Mouse (Mus musculus) ES-Bruce4 (cell line): ENCODE measurements around the gene Slc6a21. TPM values are rescaled to one million over a fixed set of nuclear protein-coding genes. Genes with fewer than 3 reads are reported as not detected.

ENCODE experiments used
- H3K27ac ChIP-seq: 2 replicates; pipeline ENCODE4 v1.5.1; 2012; ENCODE audit warnings: low read length, inconsistent platforms; ENCODE audit not compliant: insufficient read depth
- H3K27me3 ChIP-seq: 2 replicates; pipeline ENCODE4 v1.6.1; 2012; ENCODE audit warnings: mild to moderate bottlenecking, low read length, inconsistent platforms; ENCODE audit not compliant: control insufficient read depth, poor library complexity, insufficient read depth, severe bottlenecking
- H3K36me3 ChIP-seq: 2 replicates; pipeline ENCODE4 v1.6.1; 2012; ENCODE audit warnings: inconsistent platforms, mild to moderate bottlenecking, low read length, moderate library complexity; ENCODE audit not compliant: control insufficient read depth, poor library complexity, insufficient read depth, severe bottlenecking
- H3K4me1 ChIP-seq: one replicate; pipeline ENCODE4 v1.8.1; 2011; ENCODE audit warnings: low read length; ENCODE audit not compliant: control insufficient read depth, insufficient read depth
- H3K4me3 ChIP-seq: 2 replicates; pipeline ENCODE4 v1.5.1; 2011; ENCODE audit warnings: low read depth, mild to moderate bottlenecking, low read length
- H3K9ac ChIP-seq: 2 replicates; pipeline ENCODE4 v1.6.1; 2012; ENCODE audit warnings: low read depth, mild to moderate bottlenecking, inconsistent platforms; ENCODE audit not compliant: poor library complexity, severe bottlenecking
- H3K9me3 ChIP-seq: replicated peaks from 2 replicates; pipeline ENCODE4 v1.6.1; 2012; ENCODE audit warnings: mild to moderate bottlenecking, low read length, inconsistent platforms; ENCODE audit not compliant: control insufficient read depth, poor library complexity, insufficient read depth, severe bottlenecking
- CTCF ChIP-seq: IDR thresholded peaks from one replicate; pipeline ENCODE4 v1.8.1; 2011; ENCODE audit warnings: low read depth, low read length
- EP300 ChIP-seq: IDR thresholded peaks from 2 replicates; pipeline ENCODE4 v1.6.1; 2011; ENCODE audit warnings: low read depth, low read length; ENCODE audit not compliant: insufficient read depth
- POLR2A ChIP-seq: IDR thresholded peaks from one replicate; pipeline ENCODE4 v1.8.1; 2011; ENCODE audit warnings: low read length; ENCODE audit not compliant: insufficient read depth
- polyA plus RNA-seq: library from polyadenylated mRNA; stranded (reverse); fragments of >200 nt; gene quantifications from 2 replicates; pipeline ENCODE4 v1.2.4, GENCODE M21; 2011; ENCODE audit warnings: low read depth; ENCODE audit not compliant: missing spikeins, insufficient read depth, insufficient read length

Slc6a21 gene
- polyA plus RNA-seq, 1 experiment = not detected

DNA sequence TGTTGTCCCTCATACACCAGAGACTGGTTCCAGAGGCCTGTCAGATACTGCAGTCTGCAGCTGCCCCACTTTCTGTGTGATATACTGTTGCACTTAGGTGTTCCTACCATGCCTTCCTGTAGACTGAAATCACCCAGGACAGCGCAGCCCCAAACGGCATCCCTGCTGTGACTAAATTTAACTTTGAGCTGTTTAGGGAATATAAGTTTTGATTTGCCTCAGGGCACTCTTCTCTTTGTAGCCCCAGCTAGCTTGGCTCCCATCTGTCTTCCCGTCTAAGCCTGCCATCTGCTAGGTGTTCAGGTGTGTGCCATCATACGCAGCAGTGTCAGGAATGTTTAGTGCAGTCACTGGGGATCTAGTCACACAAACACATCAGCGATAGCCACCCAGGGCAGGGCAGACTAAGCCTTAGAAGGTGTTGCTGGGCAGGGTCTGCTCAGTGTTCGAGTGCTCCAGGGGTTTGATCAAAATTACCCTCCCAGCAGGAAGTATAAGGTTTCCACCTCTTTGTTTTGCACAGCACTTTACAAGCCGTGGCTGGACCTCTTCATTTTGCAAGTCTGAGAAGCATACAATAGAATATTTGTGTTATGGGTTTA lies 14.2 kb upstream of the Slc6a21 start:
- no peak overlapping the region for H3K27ac ChIP-seq
- H3K9me3 ChIP-seq = no peaks in the 10 kb centered on the region
- H3K4me1 ChIP-seq = no peaks in the 10 kb centered on the region
- H3K27me3 ChIP-seq = no peaks in the 10 kb centered on the region
- no peaks in the 10 kb centered on the region for H3K36me3 ChIP-seq
- no peak for TF ChIP-seq POLR2A
- no peak for TF ChIP-seq EP300
- TF ChIP-seq CTCF = no peak
- no peak overlapping the region for H3K4me3 ChIP-seq
- H3K9ac ChIP-seq = no peak overlapping the region

DNA sequence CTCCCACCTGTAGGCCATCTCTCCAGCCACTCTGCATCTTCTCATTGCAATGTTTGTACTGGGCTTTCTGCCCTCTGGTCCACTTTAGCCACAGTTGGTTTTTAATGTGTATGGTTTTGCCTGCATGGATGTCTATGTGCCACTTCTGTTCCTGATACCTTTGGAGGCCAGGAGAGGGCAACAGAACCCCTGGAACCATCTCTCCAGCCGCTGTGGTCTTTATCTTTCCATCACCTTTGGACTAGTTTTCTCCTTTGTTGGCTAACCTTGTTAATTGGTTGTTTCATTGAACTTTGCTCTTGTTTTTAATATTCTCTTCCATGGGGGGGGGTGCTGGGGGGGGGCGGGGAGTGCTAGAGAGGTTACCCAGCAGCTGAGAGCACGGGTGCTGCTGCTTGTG lies 13.0 kb upstream of the Slc6a21 start:
- Histone ChIP-seq H3K36me3 (no peaks in the 10 kb centered on the region), H3K9me3 (no peaks in the 10 kb centered on the region), H3K27ac (no peak overlapping the region), H3K9ac (no peak overlapping the region), H3K4me1 (no peaks in the 10 kb centered on the region), H3K4me3 (no peak overlapping the region), H3K27me3 (no peaks in the 10 kb centered on the region)
- TF ChIP-seq EP300 = no peak
- TF ChIP-seq POLR2A = no peak
- TF ChIP-seq CTCF = no peak

GRCm38 (mm10) chr7:45265518-45265917 lies 11.8 kb upstream of the Slc6a21 start:
- H3K27ac ChIP-seq = no peak overlapping the region
- H3K4me1 ChIP-seq = no peaks in the 10 kb centered on the region
- no peak for TF ChIP-seq POLR2A
- no peak for TF ChIP-seq CTCF
- no peak for TF ChIP-seq EP300
- H3K36me3 ChIP-seq = no peaks in the 10 kb centered on the region
- no peaks in the 10 kb centered on the region for H3K9me3 ChIP-seq
- H3K4me3 ChIP-seq = no peak overlapping the region
- H3K9ac ChIP-seq = no peak overlapping the region
- H3K27me3 ChIP-seq = no peaks in the 10 kb centered on the region

- H3K27ac ChIP-seq = no peak overlapping the region
- no peak for TF ChIP-seq POLR2A
- TF ChIP-seq CTCF = no peak
- TF ChIP-seq EP300 = no peak
- H3K4me3 ChIP-seq = no peak overlapping the region
- no peaks in the 10 kb centered on the region for H3K36me3 ChIP-seq
- H3K9me3 ChIP-seq = no peaks in the 10 kb centered on the region
- peaks cover 2% of the 10 kb centered on the region for H3K4me1 ChIP-seq
- no peak overlapping the region for H3K9ac ChIP-seq
- H3K27me3 ChIP-seq = no peaks in the 10 kb centered on the region
Measured at GRCm38 (mm10) chr7:45272786-45273412, 4.4 kb upstream of the Slc6a21 start.

DNA sequence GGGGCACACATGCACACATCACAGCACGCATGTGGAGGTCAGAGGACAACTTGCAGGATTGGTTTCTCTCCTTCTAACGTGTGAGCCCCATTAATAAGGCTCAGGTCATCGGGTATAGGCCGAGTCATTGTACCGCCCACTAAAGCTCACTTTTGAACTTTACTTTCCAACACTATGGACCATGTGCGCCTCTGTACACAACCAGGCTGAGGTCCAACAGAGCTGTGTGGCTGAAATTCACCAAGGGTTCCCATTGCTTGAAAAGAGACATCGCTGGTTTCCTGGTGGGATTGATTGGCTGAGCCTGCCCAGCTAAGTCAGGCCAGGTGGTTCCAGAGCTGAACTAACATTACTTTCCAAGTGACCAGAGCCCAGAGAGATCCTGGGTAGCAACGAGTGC lies 3.6 kb upstream of the Slc6a21 start:
- no peak overlapping the region for H3K9ac ChIP-seq
- TF ChIP-seq EP300 = no peak
- no peak for TF ChIP-seq CTCF
- no peak for TF ChIP-seq POLR2A
- no peaks in the 10 kb centered on the region for H3K36me3 ChIP-seq
- no peak overlapping the region for H3K27ac ChIP-seq
- H3K27me3 ChIP-seq = no peaks in the 10 kb centered on the region
- H3K9me3 ChIP-seq = no peaks in the 10 kb centered on the region
- no peak overlapping the region for H3K4me3 ChIP-seq
- peaks cover 2% of the 10 kb centered on the region for H3K4me1 ChIP-seq

GRCm38 (mm10) chr7:45286486-45286885 lies 9.2 kb downstream of the Slc6a21 start:
- no peak for TF ChIP-seq POLR2A
- Histone ChIP-seq H3K27me3 (no peaks in the 10 kb centered on the region), H3K4me1 (no peaks in the 10 kb centered on the region), H3K27ac (no peak overlapping the region), H3K4me3 (no peak overlapping the region), H3K9me3 (no peaks in the 10 kb centered on the region), H3K9ac (no peak overlapping the region), H3K36me3 (no peaks in the 10 kb centered on the region)
